Comparison of ENCODE assay signal across 23 mouse cellular contexts in the genomic region with DNA sequence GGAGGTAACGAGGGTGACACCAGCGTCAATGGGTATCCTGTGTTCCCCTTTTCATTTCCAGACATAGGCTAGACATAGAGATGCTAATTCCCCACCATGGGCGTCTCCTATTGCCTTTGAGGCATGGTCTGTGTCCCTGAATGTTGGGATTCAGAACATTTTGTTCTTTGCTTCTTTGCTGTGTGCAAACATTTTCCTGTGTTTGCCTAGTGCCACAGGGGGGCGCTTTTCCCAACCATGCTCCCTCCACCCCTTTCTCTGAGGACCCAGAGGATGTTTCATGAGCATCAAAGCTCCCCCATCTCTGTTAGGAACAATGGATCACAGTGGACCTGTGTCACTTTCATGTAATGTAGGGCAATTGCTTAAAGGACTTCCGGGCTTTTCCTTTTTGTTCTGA. TPM values are rescaled to one million over a fixed set of nuclear protein-coding genes. Genes with fewer than 3 reads are reported as not detected.
DNase-seq lines count a peak whose midpoint lies in the region; TF ChIP-seq lines count a peak whose summit lies in the region.
"Had no signal": no experiment of that assay in that cellular context is flagged by ENCODE, and none has a peak within 500 bp of the region (broad histone marks: within the 10 kb centered on the region; RNA-seq: fewer than 3 reads in every experiment).

No protein-coding gene starts in this region.

- no peak for DNase-seq in left cerebral cortex, adult 2 months (ENCODE audit: extremely low spot score in 1 of 2, low spot score in 2 of 2)
- no peak for DNase-seq in left cerebral cortex, adult 11 months (ENCODE audit: low spot score)
- DNase-seq in ES-CJ7 (ENCODE audit: low read depth, low spot score) = peak; percentile 46
- no peak for DNase-seq in brain, embryonic 14.5 days (ENCODE audit: low read depth)
- DNase-seq in thymus, postnatal 0 days (ENCODE audit: low spot score) = no peak
- no peak for DNase-seq in urinary bladder, postnatal 14 days (ENCODE audit: low spot score)
- DNase-seq: adrenal gland, adult 8-10 months; cerebellum, adult 11-12 months; cerebellum, postnatal 25 days; heart, adult 11 months; heart, postnatal 14 days; layer of hippocampus, postnatal 36 days; thymus, postnatal 4 days had no signal

- intact Hi-C loops in left cerebral cortex, adult 2 months (cut with DNase I) = loop anchor here (5.0 to 10.0 kb wide), 2 partner anchors 794 to 1677 kb away; a partner anchor contains a TSS

- no peak overlapping the region for H3K4me3 ChIP-seq in left cerebral cortex, adult 2 months
- no peak overlapping the region for H3K4me3 ChIP-seq in E14TG2a.4 (replicated peaks; ENCODE audit: low read length)
- H3K4me3 ChIP-seq: embryonic facial prominence, embryonic 10.5 days; forebrain, embryonic 12.5 days; heart, embryonic 12.5 days; hindbrain, embryonic 13.5 days; intestine, embryonic 15.5 days; limb, embryonic 15.5 days; lung, embryonic 15.5 days; midbrain, embryonic 12.5 days; neural tube, embryonic 13.5 days had no signal

- H3K4me1 ChIP-seq in E14TG2a.4 (replicated peaks; ENCODE audit: low read depth, low read length) = peaks cover 18% of the 10 kb centered on the region
- H3K4me1 ChIP-seq: lung, embryonic 15.5 days had no signal

- TF ChIP-seq POLR2A in brain, embryonic 14.5 days (IDR thresholded peaks at IDR 0.05; ENCODE audit: borderline replicate concordance, extremely low read depth, insufficient read depth, insufficient read length, poor library complexity, severe bottlenecking) = no peak

- H3K36me3 ChIP-seq in E14TG2a.4 (ENCODE audit: insufficient read depth, low read length) = no peaks in the 10 kb centered on the region
- H3K36me3 ChIP-seq: embryonic facial prominence, embryonic 10.5 days; forebrain, embryonic 12.5 days; heart, embryonic 12.5 days; hindbrain, embryonic 13.5 days; limb, embryonic 15.5 days; lung, embryonic 15.5 days; midbrain, embryonic 12.5 days; neural tube, embryonic 13.5 days had no signal

- TF ChIP-seq CTCF in left cerebral cortex, adult 2 months (IDR thresholded peaks at IDR 0.05) = peak; percentile 28; the same call in 1 of the 2 replicates
- peak; percentile 69 for TF ChIP-seq CTCF in E14TG2a.4 (conservative IDR thresholded peaks at IDR 0.05; ENCODE audit: low read length)
- TF ChIP-seq CTCF in brain, embryonic 14.5 days (IDR thresholded peaks at IDR 0.05; ENCODE audit: borderline replicate concordance, extremely low read depth, insufficient read depth, insufficient read length) = peak; percentile 20; the same call in 1 of the 2 replicates

- no peaks in the 10 kb centered on the region; the same call in 1 of the 2 replicates for H3K9me3 ChIP-seq in E14TG2a.4 (ENCODE audit: low read length)
- H3K9me3 ChIP-seq: embryonic facial prominence, embryonic 10.5 days; forebrain, embryonic 12.5 days; heart, embryonic 12.5 days; hindbrain, embryonic 13.5 days; intestine, embryonic 15.5 days; limb, embryonic 15.5 days; lung, embryonic 15.5 days; midbrain, embryonic 12.5 days; neural tube, embryonic 13.5 days had no signal

- H3K27ac ChIP-seq in left cerebral cortex, adult 2 months = no peak overlapping the region
- H3K27ac ChIP-seq: embryonic facial prominence, embryonic 10.5 days; forebrain, embryonic 12.5 days; hindbrain, embryonic 13.5 days; intestine, embryonic 15.5 days; limb, embryonic 15.5 days; lung, embryonic 15.5 days; midbrain, embryonic 12.5 days; neural tube, embryonic 13.5 days had no signal

- peaks cover 22% of the 10 kb centered on the region for H3K27me3 ChIP-seq in E14TG2a.4 (ENCODE audit: insufficient read depth, low read length)
- H3K27me3 ChIP-seq: intestine, embryonic 15.5 days; lung, embryonic 15.5 days had no signal

RNA-seq across cellular contexts. Expression of a gene that starts 51.6 kb away (rescaled TPM):
- total RNA-seq in left cerebral cortex, adult 2 months (2021) = 1 to 10 TPM; 1.4 TPM
- polyA plus RNA-seq in brain, embryonic 14.5 days (2012; rRNA removed) = 0.47 and 0.64 TPM in 2 replicates
- polyA plus RNA-seq in thymus, postnatal 0 days (2015; fragmentation: Nextera tagmentation; extraction: Ambion mirVana) = 0.29 and 0.44 TPM in 2 replicates
